Mouse (Mus musculus): Measurements from ENCODE around the gene Fan1.

The Fan1 gene

GRCm38 (mm10) chr7:64332686-64333085 is 41.2 kb downstream of the Fan1 start:
- in situ Hi-C loops (cut with MboI, MseI) = loop anchor here in 1 of 2 experiments (25.0 kb wide), 1 partner anchor 1730 kb away; the partner anchor contains the start of gene Snrpa1

DNA sequence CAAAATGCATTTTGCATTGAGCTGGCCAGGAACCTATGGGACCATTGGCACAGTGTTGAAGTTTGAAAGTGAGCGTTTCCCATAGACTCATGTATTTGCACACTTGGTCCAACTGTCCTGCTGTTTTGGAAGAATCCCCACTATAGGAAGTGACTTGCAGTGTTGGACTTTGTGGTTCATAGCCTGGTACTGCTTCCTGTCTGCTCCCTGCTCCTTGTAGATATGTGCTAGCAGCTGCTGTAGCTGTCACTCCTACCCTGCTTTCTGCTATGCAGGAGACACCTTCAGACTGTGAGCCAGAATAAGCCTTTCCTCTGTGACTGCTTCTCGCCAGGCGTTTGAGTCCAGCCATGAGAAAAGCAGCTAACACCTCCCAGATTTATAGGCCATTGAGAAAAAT is 42.6 kb downstream of the Fan1 start:
- in situ Hi-C loops (cut with MboI, MseI) = loop anchor here in 1 of 2 experiments (25.0 kb wide), 1 partner anchor 1731 kb away; the partner anchor contains the start of gene Snrpa1

- in situ Hi-C loops (cut with MboI, MseI) = loop anchor here in 1 of 2 experiments (25.0 kb wide), 1 partner anchor 1735 kb away; the partner anchor contains the start of gene Snrpa1
These were observed 46.4 kb downstream of the Fan1 start for GRCm38 (mm10) chr7:64327486-64327885.

DNA sequence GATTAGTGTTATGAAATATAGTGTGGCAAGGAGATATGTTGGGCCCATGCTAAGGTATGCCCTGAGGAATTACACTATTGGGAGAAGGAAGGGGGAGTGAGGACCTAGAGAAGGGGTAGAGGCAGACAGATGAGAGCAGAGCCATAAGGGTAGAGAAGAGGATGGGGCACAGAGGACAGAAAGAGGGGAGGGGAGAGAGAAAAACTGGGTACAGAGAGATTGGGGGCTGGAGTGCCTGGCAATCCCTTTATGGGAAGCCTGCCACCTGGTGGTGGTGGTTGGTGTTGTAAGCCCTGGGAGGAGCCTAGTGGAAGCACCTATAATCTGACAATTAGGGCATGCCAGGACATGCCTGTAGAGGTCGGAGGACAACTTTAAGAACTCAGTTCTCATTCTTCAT is 47.0 kb downstream of the Fan1 start:
- in situ Hi-C loops (cut with MboI, MseI) = loop anchor here in 1 of 2 experiments (25.0 kb wide), 1 partner anchor 1735 kb away; the partner anchor contains the start of gene Snrpa1

DNA sequence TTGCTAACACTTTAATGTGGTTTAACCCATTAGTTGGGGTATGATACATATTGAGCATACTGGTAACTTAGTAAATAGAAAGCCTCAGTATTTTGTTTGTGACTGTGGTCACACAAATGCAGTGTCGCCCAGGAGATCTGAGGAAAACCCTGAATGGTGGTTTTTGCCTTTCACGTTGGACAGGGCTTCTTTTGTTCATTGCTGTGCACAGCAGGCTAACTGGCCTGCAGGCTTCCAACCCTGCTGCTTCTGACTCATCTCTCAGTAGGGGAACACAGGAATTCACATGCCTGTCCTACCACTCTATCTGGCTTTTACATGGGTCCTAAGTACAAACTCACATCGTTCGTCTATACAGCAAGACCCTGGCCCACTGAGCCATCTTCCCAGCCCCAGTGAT is 52.2 kb downstream of the Fan1 start:
- in situ Hi-C loops (cut with MboI, MseI) = no loop called here

- in situ Hi-C loops (cut with MboI, MseI) = no loop called here
These were observed 52.8 kb downstream of the Fan1 start for GRCm38 (mm10) chr7:64321125-64321524.

DNA sequence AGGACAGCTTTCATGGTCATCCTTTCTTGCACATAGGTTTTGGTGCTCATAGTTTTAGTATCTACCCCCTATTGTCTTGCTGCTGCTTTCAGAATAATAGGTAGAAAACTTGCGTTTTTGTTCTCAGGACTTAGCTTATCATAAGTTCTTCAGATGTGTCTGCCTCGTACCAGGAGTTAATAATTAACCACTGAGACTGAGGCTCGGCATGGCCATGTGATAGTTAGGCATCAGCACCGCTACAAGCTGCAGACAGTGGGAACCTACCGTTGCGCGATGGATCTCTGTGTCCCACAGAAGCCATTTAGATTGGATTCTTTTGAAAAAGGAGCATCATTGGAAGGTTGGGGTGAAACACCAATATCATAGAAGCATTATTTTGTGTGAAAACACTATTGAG is 61.1 kb downstream of the Fan1 start:
- in situ Hi-C loops (cut with MboI, MseI) = loop anchor here in 1 of 2 experiments (10.0 kb wide), 1 partner anchor 558 kb away; no protein-coding TSS in a partner anchor

DNA sequence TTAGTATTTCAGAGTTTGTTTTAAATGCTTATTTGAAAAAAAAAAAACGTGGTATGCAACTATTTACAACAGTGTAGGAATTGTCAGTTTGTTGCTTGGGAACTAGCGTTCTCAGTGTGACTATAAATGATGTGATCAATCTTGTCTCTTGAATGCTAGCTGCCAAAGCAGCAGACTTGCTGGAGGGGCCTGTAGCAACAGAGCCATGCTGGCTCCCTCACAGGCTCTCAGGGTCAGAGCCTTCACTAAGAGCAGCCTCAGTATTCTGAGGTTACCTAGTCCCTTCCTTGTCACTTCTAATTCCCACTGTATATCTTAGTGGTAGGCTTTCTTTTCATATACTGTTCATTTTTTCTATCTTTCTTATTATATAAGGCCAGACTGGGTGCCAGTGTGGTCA is 63.1 kb downstream of the Fan1 start:
- in situ Hi-C loops (cut with MboI, MseI) = loop anchor here in 1 of 2 experiments (10.0 kb wide), 1 partner anchor 556 kb away; no protein-coding TSS in a partner anchor

DNA sequence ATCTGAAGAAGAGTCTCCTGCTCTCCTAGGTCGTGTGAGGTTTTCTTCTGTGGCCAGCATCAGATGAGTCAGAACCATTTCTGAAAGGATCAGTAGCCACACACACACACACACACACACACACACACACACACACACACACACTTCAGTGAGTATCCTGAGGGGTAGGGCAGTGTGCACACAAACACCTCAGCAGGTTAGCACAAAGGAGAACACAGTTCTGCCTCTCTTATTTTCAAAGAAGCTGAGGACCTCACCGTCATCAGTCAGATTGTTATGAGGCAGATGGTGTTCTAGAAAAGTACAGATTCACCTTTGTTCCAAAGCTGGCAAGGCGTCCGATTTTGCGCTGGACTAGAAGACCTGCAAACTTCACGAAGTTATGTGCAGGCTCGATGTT is 63.7 kb downstream of the Fan1 start:
- in situ Hi-C loops (cut with MboI, MseI) = loop anchor here in 1 of 2 experiments (10.0 kb wide), 1 partner anchor 555 kb away; no protein-coding TSS in a partner anchor

Measured in T-helper 17 cell (primary cell).